Mouse (Mus musculus): Measurements from ENCODE around the gene Pard3.

Pard3 gene

GRCm38 (mm10) chr8:127368347-127368746 is 304.7 kb downstream of the Pard3 start:
- no peak for DNase-seq

GRCm38 (mm10) chr8:127371326-127371949 is 307.7 kb downstream of the Pard3 start:
- no peak for DNase-seq

- no peak for DNase-seq
Measured at GRCm38 (mm10) chr8:127377775-127378174, 314.1 kb downstream of the Pard3 start.

- DNase-seq = no peak
Measured at GRCm38 (mm10) chr8:127378994-127379858, 315.5 kb downstream of the Pard3 start.

- no peak for DNase-seq
Measured at GRCm38 (mm10) chr8:127381259-127381658, 317.6 kb downstream of the Pard3 start.

DNA sequence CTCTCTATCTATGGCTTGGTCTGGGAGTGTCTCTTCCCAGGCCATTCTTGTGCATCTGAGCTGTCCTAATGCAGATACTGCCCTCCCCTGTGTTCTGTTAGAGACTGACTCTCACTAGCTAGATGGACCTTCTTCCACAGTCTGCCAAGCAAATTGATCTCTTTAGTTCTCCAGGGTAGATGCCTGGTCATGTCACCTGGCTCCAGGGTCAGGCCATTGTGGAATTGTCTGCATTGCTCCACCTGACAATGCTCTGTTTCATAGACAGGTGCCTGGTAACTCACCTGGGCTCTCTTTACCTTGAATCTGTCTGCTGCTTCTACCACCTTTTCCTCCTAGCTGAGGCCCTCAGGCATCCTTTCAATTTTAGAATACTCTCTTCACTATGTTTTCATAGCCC is 329.0 kb downstream of the Pard3 start:
- DNase-seq = no peak

DNA sequence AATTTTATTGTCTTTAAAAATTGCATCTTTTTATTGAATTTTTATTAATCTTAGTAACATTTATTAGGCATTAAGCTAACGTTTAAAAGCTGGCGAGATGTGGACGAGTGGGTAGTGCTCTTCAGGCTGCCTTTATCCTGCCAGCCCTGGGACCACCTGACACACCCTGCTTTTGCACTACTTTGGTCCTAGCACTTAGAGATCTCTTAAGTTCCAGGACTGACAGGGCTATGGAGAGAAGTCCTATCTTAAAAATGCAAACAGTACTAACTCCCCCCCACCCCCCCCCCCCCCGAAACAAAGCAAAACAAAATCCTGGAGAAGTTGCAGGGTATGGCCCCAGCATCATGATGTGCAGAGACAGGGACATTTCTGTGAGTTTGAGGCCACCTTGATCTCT is 331.8 kb downstream of the Pard3 start:
- no peak for DNase-seq

DNA sequence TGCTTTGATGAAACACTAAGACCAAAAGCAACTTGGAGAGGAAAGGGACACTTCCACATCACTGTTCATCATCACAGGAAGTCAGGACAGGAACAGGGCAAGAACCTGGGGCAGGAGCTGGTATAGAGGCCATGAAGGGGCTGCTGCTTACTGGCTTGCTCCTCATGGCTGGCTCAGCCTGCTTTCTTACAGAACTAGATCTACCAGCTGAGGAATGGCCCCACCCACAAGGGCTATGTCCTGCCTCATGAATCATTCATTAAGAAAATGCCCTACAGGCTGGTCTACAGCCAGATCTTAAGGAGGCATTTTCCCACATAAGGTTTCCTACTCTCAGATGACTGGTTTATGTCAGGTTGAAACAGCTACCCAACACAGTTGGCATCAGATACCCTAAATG is 342.1 kb downstream of the Pard3 start:
- DNase-seq = peak; percentile 47 to 68

DNA sequence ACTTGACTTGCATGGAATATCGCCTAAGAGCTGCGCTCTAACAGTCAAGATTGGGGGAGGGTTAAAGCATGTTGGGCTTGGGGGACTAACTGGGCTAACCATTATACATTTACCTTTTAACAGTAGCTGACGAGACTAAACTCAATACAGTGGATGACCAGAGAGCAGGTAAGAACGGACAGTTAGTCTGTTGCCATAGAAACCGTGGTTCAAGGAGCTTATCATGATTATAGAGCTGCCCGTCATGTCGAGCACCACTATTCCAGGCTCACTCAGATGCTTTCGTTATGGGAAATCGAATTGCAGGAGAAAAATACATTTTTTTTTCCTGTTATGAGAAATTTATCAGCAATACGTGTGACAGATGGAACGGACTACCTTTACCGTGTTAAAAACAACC is 346.9 kb downstream of the Pard3 start:
- no peak for DNase-seq

- DNase-seq = no peak
Measured at GRCm38 (mm10) chr8:127411190-127411848, 347.6 kb downstream of the Pard3 start.

DNA sequence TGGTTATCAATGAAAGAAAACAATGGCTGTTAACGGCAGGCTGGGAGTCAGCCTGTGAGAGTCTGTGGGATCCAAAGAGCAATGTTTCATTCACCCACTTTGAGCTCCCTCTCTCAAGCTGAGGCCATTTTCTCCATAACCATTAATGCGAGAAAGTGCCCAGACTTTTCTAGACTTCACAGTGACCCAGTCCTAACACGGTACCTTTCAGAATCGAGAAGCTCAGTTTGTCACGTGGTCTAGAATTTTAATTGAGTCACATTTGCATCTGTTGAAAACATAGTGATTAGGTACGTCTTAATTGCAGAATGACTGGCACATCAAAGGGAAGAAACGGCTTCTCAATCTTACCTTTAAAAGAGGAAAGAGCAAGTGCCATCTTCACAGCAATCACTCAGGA is 359.3 kb downstream of the Pard3 start:
- DNase-seq = no peak

GRCm38 (mm10) chr8:127424211-127424916 is 360.7 kb downstream of the Pard3 start:
- no peak for DNase-seq

DNA sequence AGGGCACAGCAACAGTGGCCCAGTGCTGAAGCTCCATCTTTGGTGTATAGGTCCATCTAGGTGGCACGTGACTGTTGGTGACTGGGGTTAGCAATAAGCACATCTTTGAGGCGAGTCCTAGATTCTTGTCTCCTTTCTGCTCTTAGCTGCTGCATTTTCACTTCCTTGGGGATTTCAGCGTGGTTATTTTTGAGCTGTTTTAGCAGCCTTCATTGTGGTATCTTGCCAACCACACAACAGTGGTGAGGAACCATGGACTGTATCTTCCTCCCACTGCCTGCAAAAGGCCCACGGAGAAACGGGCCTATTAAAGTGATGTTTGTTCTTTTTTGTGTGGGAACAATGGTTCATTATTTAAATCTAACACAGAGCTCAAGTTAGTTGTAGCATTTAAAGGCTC is 363.2 kb downstream of the Pard3 start:
- no peak for DNase-seq

DNA sequence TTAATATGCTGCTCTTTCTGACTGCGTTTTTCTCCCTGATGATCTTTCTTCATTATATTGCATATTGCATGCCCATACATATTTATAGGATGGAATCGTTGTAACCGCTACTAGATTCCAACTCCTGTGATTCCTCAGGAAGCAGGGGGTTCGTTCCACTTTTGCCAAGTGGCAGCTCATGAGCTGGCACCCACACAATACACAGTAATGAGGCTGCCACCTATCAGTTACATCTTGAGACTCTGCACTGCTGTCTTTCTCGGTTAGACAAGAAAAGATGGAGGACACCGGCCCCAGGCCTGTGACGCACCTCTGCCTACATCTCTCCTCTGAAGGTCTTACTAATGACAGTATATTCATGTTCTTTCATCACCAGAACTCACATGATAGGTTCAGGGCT is 364.3 kb downstream of the Pard3 start:
- DNase-seq = no peak

GRCm38 (mm10) chr8:127431236-127431635 is 367.5 kb downstream of the Pard3 start:
- no peak for DNase-seq

DNA sequence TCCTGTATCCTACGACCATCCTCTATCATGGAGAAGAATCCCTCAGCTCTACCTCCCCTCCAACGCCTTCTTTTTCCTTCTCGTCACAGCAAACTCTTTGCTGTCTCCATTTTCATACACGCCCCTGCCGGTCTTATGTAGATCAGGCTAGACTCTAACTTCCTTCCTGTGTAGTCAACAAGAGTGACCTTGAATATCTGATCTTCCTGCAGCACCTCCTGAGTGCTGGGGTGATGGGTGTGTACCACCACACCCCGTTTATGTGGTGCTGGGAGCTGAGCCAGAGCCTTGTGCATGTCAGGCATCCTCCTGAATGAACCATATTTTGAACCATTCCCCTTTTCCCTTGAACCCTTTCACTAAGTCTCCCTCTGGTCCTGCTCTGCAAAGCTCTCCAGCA is 372.3 kb downstream of the Pard3 start:
- DNase-seq = no peak

DNA sequence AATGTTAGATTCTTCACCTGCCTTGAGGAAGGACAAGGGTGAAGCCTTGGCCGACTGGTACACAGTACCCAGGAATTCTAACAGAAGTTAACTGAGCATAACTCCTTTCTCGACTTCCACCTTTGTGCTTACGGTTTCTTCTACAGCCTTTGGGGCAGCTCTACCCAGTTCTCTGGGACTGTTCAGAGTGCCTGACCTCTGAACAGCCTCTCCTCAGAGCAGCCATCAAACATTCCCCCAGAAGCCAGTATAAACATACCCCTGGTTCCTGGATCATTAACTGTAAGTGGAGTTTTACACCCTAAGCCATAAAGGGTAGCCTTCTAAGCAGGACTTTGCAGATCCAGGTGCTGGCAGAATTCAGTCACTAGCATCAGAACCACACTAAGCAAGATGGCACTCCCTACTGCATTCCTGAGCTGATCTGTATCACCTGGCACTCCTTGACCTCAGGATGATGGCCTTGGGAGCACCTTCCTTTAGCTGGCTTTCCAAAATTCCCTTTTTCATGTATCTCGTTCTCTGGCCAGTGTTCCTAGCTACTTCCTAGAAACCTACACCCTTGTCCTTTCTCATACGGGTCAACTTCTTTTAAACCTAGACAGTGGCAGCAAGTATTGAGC is 374.0 kb downstream of the Pard3 start:
- DNase-seq = peak in 1 of 2 experiments; percentile 45

DNA sequence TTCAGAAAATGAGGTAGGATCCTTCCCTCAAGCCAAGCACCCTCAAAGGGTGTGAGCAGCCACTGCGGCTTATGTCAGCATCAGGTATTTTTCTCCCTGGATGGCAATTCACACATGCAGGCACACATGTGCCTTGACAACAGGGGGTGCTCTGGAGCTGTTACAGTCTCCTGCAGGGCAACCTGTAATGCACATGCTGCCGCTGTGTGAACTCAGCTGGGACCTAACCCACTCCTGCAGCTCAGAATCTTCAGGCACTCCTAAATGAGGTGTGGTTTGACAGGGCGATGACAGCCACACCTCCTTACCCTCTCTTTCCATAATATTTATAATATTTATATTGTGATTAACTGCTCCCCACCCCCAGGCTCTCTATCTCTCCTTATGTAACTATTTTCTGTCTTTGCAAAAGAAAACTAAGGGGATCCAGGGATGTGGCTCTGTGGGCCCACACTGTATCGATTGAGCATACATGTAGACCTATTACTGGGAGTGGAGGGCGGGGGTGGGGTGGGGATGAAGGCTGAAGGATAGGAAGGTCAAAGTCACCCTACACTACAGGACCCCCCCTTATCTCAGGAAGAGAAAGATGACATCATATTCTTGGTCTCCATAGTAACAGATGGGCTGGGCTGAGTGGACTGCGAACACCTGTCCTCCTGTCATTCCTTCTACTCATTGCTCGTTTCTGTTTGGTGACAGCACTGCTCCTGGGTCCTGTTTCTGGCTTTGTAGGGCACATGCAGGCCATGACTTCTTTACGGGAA is 375.1 kb downstream of the Pard3 start:
- peak; percentile 69 to 78 for DNase-seq

DNA sequence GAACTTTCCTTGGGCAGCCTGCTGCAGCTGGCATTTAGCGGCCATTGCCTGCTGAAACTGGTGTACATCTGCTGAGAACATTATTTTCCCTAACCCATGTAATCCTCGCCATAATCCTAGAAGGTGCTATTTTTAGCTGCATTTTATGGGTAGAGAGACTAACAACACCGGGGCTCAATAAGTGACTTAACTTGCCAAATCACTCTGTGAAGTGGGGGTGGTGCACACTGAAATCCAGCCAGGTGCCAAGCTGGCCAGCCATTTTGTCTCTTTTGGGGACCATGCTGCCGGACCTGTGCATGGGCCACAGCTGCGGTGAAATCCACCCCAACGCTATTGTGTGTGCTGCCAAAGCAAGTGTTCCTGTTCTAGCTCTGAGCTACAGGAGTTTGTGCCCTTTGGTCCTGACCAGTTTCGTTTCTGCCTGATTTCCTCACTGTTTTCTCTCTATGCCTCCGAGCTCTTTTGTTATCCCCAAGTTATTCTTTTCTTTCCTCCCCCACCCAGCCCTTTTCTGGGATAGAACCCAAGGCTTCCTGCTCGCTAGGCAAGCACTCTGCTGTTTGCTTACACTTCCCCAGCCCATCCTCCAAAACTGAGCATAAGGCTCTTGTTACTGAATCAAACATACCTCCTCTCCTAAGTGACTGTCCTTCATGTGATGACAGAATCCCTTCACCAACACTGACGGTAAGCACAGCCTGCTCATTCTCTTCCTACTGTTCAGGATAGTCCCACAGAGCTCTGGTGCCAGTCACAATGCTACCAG is 375.9 kb downstream of the Pard3 start:
- peak; percentile 54 to 57 for DNase-seq

DNA sequence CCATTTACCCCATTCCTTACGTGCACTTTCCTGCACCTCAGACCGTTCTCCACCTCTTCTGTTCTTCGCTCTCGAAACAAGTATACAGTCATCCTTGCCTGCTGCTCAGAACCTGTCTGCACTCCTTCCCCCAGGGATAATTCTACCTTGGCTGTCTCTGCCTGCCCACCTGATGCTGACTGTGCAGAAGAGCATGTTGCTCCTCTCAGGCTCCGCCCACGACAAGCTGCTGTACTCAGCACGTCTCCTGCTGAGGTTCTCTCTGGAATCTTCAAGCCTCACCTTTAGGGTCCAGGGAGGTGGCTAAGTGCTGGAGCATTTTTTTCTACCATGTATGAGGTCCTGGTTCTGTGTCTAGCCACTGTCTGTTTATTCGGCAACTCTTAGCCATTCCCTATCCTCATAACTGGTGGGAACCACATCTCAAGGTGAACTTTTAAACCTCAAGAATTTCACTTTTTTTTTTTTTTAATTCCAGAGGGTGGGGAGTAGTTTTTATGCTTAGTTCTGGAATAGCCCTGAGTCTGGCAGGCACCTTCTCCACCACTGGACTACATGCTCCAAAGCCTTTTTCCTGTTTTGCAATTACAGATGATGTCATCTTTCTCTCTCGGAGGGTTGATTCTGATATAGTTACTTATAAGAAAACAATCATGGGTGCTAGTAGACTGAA is 376.6 kb downstream of the Pard3 start:
- DNase-seq = peak; percentile 77 to 79

Data from kidney, adult 8-10 months (tissue).